Mouse (Mus musculus) urinary bladder, postnatal 10 days (tissue): ENCODE data around the gene Gabrg3.
"Not testable (repeated sequence)": the region's sequence is repeated elsewhere in the genome, so short reads cannot be mapped to it uniquely, and the experiment has no call there.

Experiments used
- DNase-seq: peaks from one replicate; pipeline ENCODE4 v3.0.0; 2022; ENCODE audit warnings: low spot score

The Gabrg3 gene

GRCm38 (mm10) chr7:57312018-57312417 lies 75.0 kb downstream of the Gabrg3 start:
- DNase-seq, result no peak

- no peak for DNase-seq
Observed at GRCm38 (mm10) chr7:57307337-57307736, 79.7 kb downstream of the Gabrg3 start.

DNA sequence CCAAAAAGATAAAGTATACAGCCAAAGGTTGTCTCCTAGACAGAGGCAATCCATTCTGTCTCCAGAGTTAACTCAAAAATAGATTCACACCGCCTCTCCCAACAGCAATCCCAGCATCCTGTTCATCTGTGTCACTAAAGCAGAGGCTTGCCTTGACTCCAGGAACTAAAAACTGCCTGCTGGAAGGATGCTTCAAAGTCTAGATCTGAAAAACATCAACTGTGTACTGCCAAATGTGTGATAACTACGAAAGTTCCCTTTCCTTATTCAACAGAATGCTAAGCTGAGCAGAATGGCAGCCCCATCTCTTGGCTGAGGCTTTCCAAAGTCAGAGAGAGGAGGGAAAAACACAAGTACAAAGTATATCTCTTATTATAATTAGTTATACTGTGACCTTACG lies 90.3 kb downstream of the Gabrg3 start:
- no peak for DNase-seq

DNA sequence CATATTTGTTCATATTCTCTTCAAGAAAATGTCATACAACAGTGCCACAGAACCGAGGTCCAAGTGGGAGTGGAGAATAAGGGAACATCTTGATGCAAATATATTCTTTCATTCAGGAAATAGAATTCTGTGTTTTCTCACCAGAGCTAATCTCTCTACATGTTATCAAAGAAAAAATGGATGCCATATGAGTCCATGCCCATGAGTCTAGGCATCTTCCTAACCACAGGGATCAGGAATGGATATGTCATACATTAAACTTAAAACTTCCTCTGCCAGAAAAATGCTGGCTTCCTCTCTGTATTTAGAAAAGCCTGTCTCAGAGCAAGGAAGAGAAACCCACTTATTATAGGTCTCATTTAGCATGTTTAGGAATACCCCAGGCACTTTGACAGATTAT lies 92.9 kb downstream of the Gabrg3 start:
- no peak for DNase-seq

DNA sequence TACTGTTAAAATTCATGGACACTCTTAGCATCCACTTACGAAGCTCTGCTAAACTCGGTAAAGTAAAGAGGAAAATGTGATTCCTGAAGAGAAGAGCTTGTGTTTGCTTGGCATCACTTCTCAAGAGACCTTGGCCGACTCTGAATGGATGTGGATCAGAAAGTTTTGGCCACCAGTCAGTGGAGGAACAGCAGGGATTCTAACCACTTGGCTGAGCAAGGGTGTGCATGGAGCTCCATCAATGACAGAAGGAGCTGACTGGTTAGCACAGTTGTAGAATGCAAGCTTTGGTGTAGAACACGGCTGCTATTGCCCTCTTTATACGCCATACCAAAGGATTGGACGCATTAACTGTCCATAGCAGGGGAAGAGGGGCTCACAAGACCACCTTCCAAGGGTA lies 93.4 kb downstream of the Gabrg3 start:
- no peak for DNase-seq

DNA sequence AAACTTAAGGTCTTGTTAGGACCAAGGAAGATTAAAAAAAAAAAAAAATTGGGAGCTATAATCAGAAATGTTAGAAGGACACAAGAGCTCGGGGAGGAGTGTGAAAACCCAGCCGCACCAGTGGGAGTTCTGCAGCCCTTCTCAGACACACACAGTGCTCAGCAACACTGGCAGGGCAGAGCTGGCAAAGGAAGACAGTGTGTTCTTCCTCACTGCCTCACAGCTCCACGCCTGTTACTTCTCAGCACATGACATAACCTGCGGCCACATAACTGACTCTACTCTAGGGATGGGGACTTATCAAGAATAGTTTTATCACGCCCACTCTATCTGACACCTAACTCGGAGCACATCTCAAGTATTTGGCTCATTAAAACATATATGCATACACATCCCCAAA lies 103.8 kb downstream of the Gabrg3 start:
- no peak for DNase-seq

DNA sequence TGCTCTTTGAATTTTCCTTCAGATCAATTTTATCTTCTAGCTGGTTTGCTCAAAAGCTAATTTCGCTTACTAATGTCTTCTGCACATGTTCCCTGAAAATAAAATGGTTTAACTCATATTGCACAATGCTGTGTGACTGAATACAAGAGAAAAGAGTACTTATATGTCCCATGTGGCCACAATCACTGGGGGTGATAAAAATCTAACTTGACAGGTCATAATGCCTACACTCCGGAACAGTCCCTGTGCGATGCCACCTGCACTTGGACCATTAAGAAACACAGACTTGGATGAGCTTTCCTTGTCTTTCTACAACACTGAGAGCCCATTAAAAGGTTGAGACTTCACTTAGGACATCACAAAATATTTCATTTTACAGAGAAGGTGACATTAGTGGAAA lies 108.1 kb downstream of the Gabrg3 start:
- DNase-seq, result no peak

DNA sequence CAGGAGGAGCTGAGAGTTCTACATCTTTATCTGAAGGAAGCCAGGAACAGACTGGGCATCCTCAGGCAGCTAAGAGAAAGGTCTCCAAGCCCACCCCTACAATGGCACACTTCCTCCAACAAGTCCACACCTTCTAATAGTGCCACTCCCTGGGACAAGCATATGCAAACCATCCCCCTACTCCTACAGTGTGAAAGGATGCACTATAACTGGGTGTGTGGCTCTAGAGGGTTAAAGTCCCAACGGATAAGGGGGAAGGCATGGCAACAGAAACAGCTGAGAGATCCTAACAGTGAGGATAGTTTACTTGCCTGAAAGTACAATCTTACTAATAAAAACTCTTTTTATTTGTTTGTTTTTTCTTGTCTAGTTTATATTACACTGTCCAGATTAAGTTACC lies 126.8 kb downstream of the Gabrg3 start:
- DNase-seq, result no peak

- DNase-seq, result no peak
Observed at GRCm38 (mm10) chr7:57258893-57259574, 128.0 kb downstream of the Gabrg3 start.

- DNase-seq, result no peak
Observed at GRCm38 (mm10) chr7:57243981-57244380, 143.0 kb downstream of the Gabrg3 start.

DNA sequence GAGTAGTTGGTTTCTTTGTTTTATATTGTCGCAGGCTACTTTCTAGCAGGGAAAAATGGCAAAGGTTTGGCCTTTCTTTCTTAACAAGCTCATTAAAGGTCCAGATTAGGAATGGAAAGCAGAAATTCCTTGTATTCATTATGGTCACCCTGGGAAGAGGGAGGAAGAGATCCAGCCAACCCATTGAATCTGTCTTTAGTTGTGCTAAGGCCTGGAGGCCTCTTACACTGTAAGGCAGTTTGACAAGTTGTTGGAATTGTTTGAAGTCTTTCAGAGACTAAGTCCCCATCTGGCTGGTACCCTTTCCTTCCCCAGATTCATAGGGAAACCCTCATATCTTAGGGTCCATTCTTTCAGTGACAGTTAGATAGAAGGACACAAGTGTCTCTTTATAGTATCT lies 172.9 kb downstream of the Gabrg3 start:
- no peak for DNase-seq

DNA sequence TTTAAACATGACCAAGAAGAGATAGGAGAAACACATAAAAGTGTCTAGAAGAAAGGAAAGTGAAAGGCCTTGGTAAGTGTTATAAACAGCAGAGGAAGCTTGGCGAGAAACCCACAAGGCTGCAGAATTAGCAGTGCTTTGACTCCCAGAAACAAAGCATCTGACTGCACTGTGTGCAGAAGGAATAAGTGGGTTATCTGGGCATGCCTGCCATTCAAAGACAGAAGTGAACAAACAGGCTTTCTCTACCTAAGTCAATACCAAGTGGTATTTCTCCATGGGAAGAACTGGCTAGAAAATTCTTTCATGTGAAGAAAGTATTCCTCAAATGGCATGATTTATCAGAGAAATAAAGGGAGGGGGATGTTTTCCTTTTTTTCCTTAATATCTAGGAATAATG lies 201.0 kb downstream of the Gabrg3 start:
- DNase-seq, result no peak

- DNase-seq, result not testable (repeated sequence)
Observed at GRCm38 (mm10) chr7:57175891-57176545, 211.0 kb downstream of the Gabrg3 start.

DNA sequence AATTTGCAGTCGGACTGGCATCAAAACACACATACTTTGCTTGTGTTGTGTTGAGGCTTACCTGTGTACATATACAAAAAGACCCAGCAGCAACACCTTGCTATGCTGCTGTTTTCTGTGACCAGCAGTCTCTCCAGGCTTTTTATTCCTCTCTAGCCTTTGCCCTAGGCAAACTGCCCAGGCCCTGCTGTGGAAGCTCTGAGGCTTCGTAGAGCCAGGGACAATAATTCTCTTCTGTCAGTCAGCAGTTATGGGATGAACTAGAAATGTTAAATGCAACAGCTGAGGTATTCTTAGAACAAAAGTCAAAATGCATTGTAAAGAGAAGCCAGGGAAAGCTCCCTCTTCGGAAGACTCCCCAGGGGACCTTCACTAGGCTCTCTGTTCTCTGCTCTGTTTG lies 220.1 kb downstream of the Gabrg3 start:
- no peak for DNase-seq

GRCm38 (mm10) chr7:57158211-57158610 lies 228.8 kb downstream of the Gabrg3 start:
- DNase-seq, result no peak

- no peak for DNase-seq
Observed at GRCm38 (mm10) chr7:57153743-57154142, 233.2 kb downstream of the Gabrg3 start.

DNA sequence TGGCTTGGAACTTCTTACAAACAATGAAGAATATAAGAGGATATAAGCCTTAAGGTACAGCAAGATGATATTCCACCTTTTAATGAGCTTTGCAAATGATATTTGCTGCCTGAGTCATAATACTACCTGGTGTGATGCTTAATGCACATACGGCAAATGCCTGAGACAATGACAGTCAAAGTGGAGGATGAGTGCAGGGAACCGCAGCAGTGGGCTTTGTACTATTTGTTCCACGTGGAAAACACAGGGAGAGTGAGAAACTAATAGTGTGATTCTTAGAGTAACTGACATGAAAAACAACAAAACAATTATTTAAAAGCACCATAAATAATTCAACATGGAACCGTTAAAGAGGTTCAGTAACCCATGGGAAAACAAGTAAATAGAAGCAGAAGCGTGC lies 236.2 kb downstream of the Gabrg3 start:
- DNase-seq, result no peak

GRCm38 (mm10) chr7:57138072-57138704 lies 248.8 kb downstream of the Gabrg3 start:
- DNase-seq, result no peak

DNA sequence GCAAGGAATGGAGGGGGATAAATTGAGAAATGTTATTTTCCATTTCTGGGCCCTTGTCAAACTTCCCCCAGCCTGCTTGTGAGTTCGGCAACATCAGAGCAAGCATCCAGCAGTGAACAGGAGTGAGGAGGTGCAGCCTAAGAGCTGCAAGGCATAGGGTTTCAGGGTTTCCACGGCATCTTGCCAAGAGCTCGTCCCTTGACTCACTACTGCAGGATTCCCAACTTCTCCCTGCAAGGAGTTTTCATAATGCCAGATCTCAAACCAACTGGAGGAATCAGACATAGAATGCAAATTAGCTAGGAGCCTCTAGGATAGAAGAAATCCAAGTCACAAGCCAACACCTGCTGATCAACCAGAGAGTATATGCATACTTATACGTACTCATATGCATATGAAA lies 254.0 kb downstream of the Gabrg3 start:
- DNase-seq, result no peak

DNA sequence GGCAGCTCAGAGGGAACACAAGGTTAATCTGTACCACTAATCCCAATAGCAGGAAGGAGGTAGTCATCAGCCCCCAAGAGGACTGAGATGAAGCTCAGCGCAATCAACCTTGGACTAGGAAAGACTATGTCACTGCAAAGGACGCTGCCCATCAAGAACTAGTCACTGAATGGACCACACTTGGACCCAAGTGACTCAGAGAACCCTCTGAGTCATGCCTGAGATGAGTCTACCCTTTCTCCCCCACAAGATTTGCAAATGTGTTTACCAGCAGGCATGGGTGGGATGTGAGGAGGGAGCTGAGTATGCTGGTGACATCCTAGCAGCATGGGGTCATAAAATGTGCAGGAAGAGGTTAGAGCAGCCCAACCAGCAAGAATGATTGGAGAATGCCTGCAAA lies 254.5 kb downstream of the Gabrg3 start:
- DNase-seq, result no peak

DNA sequence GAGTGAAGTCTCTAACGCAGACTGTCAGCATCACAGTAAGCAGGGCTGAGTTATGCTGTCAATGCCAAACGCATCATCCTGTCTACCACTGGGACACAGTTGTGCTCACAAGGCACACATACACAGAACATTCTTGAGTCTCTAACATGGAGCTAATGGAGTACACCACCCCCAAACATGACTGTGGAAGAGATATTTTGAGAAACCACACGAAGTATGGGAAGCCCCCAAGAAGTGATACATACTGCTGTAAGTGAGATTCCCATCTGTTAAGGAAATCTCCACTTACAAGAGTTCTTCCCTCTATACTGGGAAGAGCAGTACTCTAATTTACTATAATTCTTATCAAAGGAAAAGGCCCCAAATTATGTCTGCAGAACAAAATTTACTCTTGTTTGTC lies 286.9 kb downstream of the Gabrg3 start:
- no peak for DNase-seq

DNA sequence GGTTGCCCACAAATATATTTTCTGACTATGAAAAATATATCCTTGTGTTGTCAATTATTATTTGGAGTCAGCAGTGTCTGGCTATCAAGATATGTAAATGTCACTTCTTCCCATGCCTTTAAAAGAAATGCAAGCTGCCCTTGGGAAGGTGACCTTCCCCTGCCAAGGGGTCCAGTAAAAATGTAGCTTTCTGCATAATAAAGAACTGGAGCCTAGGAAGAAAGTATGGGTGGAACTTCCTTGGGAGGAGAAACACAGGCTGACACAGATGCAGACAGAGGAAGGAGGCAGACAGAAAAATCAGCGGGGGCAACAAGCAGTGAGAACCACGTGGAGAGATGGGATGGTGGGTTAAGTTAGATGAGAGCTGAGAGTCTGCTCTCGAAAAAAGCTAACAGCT lies 304.9 kb downstream of the Gabrg3 start:
- DNase-seq, result no peak

GRCm38 (mm10) chr7:57071435-57072160 lies 315.4 kb downstream of the Gabrg3 start:
- no peak for DNase-seq
